Mouse (Mus musculus): ENCODE data around the gene Fxyd3.

Fxyd3 gene

DNA sequence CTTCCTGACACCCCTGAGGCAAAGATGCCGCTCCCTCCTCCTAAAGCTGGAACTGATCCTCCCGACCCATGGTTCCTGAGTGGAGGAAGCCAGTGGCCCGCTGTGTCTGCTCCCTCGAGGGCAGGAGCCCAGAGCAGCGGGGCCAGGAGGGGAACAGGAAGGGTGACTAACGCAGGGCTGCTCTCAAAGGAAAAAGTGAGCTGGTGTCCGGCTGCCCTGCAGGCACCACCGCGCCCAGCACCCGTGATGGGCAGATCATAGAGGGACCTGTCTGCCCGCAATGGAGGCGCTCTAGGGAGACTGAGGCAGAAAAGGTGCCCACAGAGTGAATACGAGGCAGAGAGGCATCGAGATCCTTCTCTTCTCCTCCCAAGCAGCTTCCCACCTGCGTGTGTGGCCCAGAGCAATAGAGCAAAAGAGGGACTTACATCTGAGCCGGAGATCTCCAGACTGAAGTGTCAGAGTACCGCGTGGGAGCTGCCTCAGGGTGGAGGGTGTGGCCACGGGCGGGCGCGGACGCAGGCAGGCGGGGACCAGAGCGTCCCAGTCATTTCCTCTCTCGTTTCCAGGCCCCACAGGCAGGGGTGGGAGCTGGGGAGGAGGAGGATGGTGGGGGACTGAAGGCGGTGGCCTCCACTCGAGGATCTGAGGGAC lies 34.7 kb downstream of the Fxyd3 start:
- no peak for DNase-seq

DNA sequence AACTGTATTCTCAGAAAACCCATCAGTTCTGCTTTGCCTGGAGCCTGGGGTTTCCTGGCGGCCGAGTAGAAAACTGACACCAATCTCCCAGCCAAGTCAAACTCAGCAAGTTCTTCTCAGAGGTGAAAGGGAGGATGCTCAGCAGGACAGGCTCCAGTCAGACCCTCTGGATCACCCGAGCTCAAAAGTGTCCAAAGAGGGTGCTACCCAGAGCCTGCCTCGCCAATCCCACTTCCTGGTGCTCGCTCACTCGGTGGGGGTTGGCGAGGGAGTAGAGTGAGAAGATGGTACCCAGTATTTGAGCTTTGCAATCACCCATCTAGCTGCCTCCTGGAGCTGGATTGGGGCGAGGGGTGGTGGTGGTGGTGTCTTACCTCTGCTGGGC lies 35.5 kb downstream of the Fxyd3 start:
- DNase-seq: no peak

DNA sequence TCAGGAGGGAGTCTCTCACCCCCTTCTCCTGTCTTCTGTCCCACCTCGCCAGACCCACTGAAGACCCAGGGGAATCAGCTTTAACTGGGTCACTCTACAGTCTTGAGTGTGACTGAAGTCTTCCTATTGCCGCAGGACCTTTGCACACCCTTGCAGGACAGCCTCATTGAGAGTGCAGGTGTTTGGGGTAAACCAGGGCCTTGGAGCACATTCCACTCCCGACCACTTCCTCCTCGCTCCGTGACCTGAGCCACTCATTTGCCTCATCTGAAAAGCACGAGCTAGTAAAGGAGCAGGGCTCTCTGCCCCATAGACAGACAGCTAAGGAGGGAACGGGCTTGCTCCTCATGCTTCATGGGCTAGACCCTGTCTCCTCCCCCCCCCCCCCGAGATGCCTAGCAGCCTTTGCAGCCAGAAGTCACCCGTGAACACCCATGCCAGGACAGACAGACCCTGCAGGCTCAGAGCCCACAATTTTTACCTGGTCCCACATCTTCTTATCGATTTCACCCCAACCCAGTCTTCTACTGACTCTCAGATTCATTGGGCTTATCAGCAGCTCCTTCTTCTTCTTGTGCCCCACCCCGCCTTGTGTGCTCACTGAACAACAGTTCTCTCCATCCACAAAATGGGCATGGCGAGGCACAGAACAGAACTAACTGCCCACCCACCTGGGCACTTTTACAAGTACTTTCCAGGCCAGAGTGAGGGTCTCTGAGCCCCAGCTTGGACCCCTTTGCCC lies 36.1 kb downstream of the Fxyd3 start:
- DNase-seq: no peak

- no peak for DNase-seq
Measured at GRCm38 (mm10) chr7:31039011-31039410, 37.5 kb downstream of the Fxyd3 start.

- no peak for DNase-seq
Measured at GRCm38 (mm10) chr7:31037675-31038074, 38.8 kb downstream of the Fxyd3 start.

GRCm38 (mm10) chr7:31036917-31037316 lies 39.6 kb downstream of the Fxyd3 start:
- no peak for DNase-seq

DNA sequence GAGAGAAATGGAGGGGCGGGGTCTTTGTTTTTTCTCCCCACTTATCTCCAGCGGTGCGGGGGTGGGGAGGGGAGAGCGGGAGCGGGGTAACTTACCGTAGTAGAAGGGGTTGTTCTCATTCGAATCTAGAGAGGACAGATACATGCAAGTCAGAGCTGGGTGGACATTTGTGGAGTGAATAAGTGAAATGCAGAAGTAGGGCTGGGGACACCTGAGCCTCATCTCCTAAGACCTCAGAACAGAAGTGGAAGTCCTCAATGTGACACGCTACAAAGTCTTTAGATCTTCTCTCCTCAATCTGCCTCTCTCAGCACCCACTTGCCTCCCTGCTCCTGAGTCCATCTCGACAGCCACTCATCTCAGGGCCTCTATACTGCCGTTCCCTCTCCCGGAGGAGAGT lies 41.2 kb downstream of the Fxyd3 start:
- DNase-seq: no peak

GRCm38 (mm10) chr7:31034789-31035188 lies 41.7 kb downstream of the Fxyd3 start:
- DNase-seq: no peak

GRCm38 (mm10) chr7:31033409-31034165 lies 42.9 kb downstream of the Fxyd3 start:
- no peak for DNase-seq

GRCm38 (mm10) chr7:31031731-31032130 lies 44.8 kb downstream of the Fxyd3 start:
- DNase-seq: no peak

- no peak for DNase-seq
Measured at GRCm38 (mm10) chr7:31030717-31031116, 45.8 kb downstream of the Fxyd3 start.

DNA sequence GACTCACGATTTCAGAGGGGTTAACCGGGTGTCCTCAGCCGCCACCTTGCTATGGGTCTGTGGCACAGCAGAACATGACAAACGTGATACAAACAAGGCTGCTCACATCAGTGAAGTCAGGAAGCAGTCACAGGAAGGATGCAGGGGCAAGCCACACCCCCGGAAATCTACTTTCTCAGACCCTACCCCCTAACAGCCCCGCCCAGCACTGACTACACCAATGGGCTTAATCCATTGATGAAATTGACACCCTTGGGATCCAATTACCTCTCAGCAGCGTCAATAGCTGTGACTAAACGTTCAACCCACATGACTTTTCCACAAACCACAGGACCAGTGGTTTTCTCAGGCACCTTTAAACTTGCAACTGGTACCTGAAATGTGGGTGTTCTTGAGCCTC lies 47.9 kb downstream of the Fxyd3 start:
- no peak for DNase-seq
